Mouse (Mus musculus): ENCODE measurements around the gene Ccdc60. TPM values are rescaled to one million over a fixed set of nuclear protein-coding genes. Genes with fewer than 3 reads are reported as not detected.

Gene Ccdc60
- polyA plus RNA-seq, 2 experiments, result 0.01 TPM; not detected in 1

DNA sequence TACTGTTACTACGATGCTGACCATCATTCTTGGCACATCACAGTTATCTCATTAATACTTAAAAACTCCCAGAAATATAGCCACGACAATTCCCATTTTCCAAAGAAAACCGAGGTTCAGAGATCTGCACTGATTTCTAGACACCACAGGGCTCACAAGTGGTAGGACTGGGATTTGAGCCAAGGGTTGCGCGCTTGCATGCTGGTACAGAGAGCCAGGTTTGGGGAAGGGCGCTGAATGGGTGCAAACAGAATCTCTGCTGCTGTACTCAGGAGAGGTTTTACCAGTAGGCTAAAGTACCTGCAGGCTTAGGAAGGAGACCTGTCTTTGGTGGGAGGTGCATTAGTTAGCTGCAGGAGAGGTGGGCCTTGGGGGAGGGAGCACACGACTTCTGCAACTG is 207.2 kb downstream of the Ccdc60 start:
- DNase-seq (ENCODE audit: low read depth in 3 of 3, low spot score in 3 of 3) (no peak), ATAC-seq (ENCODE audit: insufficient read depth) (no peak)
- no peak for TF ChIP-seq EP300 (IDR thresholded peaks at IDR 0.05; ENCODE audit: low read depth)
- TF ChIP-seq CTCF (IDR thresholded peaks at IDR 0.05; ENCODE audit: low read depth), result no peak
- Histone ChIP-seq H3K4me2 (ENCODE audit: low read depth) (no peak overlapping the region), H3K27me3 (ENCODE audit: control insufficient read depth, insufficient read depth, low read length) (no peaks in the 10 kb centered on the region), H3K9me3 (ENCODE audit: control insufficient read depth, low read length) (no peaks in the 10 kb centered on the region), H3K4me1 (replicated peaks; ENCODE audit: control insufficient read depth in 2 of 2, insufficient read depth in 2 of 2, low read length in 1 of 2) (no peaks in the 10 kb centered on the region), H3K9ac (replicated peaks) (no peak overlapping the region), H3K27ac (no peak overlapping the region), H3K36me3 (replicated peaks; ENCODE audit: control insufficient read depth, insufficient read depth, low read depth) (no peaks in the 10 kb centered on the region), H3K4me3 (ENCODE audit: insufficient read depth in 1 of 2, low read depth in 2 of 2, low read length in 2 of 2) (no peak overlapping the region)
- 59% methylated on average over 7 of the region's 7 CpGs for WGBS (ENCODE audit: insufficient replicate concordance)

DNA sequence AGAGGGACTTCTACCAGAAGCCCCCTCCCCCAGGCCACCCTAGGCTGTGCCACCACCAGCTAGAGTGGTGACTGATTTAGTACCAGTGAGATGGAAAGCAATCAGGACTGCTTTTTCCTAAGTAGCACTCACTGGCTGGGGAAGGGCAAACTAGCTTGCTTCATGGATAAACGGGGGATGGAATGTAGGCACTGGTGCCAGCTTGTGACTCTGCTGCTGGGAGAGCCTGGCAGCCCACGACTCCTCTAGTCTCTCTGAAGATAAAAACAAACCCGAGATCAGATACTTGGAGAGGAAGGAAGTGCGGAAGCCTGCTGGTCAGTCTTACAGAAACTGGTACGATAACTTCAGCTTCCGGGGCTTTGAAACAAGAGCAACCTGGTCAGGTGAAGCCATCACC is 208.0 kb downstream of the Ccdc60 start:
- 14% methylated on average over 6 of the region's 6 CpGs for WGBS (ENCODE audit: insufficient replicate concordance)
- no peak overlapping the region for H3K4me2 ChIP-seq (ENCODE audit: low read depth)
- H3K9ac ChIP-seq (replicated peaks), result no peak overlapping the region
- no peaks in the 10 kb centered on the region for H3K36me3 ChIP-seq (replicated peaks; ENCODE audit: control insufficient read depth, insufficient read depth, low read depth)
- no peaks in the 10 kb centered on the region for H3K9me3 ChIP-seq (ENCODE audit: control insufficient read depth, low read length)
- H3K4me3 ChIP-seq (ENCODE audit: insufficient read depth in 1 of 2, low read depth in 2 of 2, low read length in 2 of 2), result no peak overlapping the region
- H3K4me1 ChIP-seq (replicated peaks; ENCODE audit: control insufficient read depth in 2 of 2, insufficient read depth in 2 of 2, low read length in 1 of 2), result no peaks in the 10 kb centered on the region
- no peak for DNase-seq (ENCODE audit: low read depth in 3 of 3, low spot score in 3 of 3)
- ATAC-seq (ENCODE audit: insufficient read depth), result no peak
- no peaks in the 10 kb centered on the region for H3K27me3 ChIP-seq (ENCODE audit: control insufficient read depth, insufficient read depth, low read length)
- H3K27ac ChIP-seq, result no peak overlapping the region
- TF ChIP-seq CTCF (IDR thresholded peaks at IDR 0.05; ENCODE audit: low read depth) (no peak), EP300 (IDR thresholded peaks at IDR 0.05; ENCODE audit: low read depth) (no peak)

Other genes with a start within 250 kb of the Ccdc60 start
- not detected in 2 replicates for gene Tmem233, start 205.7 kb downstream of the Ccdc60 start, polyA plus RNA-seq (2012; rRNA removed)
- gene Tmem233, start 205.7 kb downstream of the Ccdc60 start, polyA plus RNA-seq (2014; fragmentation: Nextera tagmentation; extraction: Ambion mirVana), result not detected in 2 replicates
- gene Hspb8, start 133.9 kb upstream of the Ccdc60 start, polyA plus RNA-seq (2012; rRNA removed), result 2.1 and 2.3 TPM in 2 replicates
- gene Hspb8, start 133.9 kb upstream of the Ccdc60 start, polyA plus RNA-seq (2014; fragmentation: Nextera tagmentation; extraction: Ambion mirVana), result 1.1 and 2.5 TPM in 2 replicates